Mouse (Mus musculus): Measurements from ENCODE around the gene Sctr.

DNA sequence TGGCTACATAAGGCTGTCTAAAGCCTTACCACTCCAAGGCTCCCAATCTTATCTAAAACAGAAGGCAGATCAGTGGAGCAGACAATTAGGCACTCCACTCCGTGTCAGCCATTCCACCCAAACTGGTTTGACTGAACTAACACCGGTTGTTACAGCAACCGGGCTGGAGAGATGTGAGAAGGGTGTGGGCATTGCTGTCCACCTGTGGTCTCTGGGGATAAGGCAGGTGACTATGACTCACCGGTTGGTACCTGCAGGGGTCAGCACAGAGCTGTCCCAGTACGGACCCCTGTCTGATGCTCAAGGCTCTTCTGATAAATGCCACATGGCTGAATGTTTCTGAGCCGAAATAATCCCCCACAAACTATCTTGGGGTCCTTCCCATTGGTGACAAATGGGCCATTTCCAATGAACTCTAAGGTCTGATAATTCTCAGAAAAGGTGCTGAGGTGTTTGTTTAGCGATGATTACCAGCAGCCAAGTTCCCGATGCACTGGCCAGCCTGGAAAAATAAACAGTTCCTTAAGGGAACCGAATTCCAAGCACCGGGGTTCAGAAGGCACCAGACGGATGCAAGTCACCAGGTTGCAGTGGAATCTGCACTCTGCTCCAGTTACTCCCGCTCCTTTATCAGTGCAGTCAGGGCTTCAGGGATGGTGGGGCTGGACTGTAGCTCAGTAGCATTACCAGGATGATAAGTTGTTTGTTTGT is 40.7 kb upstream of the Sctr start:
- TF ChIP-seq CTCF (IDR thresholded peaks at IDR 0.05; ENCODE audit: control insufficient read depth, insufficient read depth, insufficient read length) (no peak), MAX (IDR thresholded peaks at IDR 0.05) (no peak), CEBPB (IDR thresholded peaks at IDR 0.05; ENCODE audit: low read depth) (no peak), USF1 (IDR thresholded peaks at IDR 0.05; ENCODE audit: low read depth) (no peak), MYOD1 (IDR thresholded peaks at IDR 0.05; ENCODE audit: control insufficient read depth, insufficient read length, low read depth) (no peak), FOSL1 (IDR thresholded peaks at IDR 0.05; ENCODE audit: insufficient read depth, low read length, poor library complexity, severe bottlenecking) (no peak)
